In genomic region chr13:74563483-74564330, GRCm38 (mm10) we compare ENCODE assay signal across 8 mouse cellular contexts.
DNase-seq lines count a peak whose midpoint lies in the region; ATAC-seq and TF ChIP-seq lines count a peak whose summit lies in the region.
"Not testable (repeated sequence)": the region's sequence is repeated elsewhere in the genome, so short reads cannot be mapped to it uniquely, and the experiment has no call there.

No protein-coding gene starts in this region.

- not testable (repeated sequence) for H3K27me3 ChIP-seq in hindbrain, embryonic 10.5 days (ENCODE audit: insufficient read depth, poor library complexity, severe bottlenecking); lung, postnatal 0 days (replicated peaks; ENCODE audit: insufficient read depth, low read length)

- H3K4me3 ChIP-seq in hindbrain, embryonic 10.5 days, result peak overlapping the region; percentile 63
- H3K4me3 ChIP-seq in lung, postnatal 0 days (ENCODE audit: low read depth, low read length), result peak overlapping the region; percentile 46

- not testable (repeated sequence) for H3K36me3 ChIP-seq in hindbrain, embryonic 10.5 days; lung, postnatal 0 days (ENCODE audit: insufficient read depth, low read length)

- peak; percentile 100 for ATAC-seq in frontal cortex, adult (ENCODE audit: low TSS enrichment)
- peak; percentile 98 for ATAC-seq in lung, postnatal 0 days

- H3K9ac ChIP-seq in lung, postnatal 0 days (replicated peaks; ENCODE audit: low read depth), result peak overlapping the region; percentile 34

- WGBS in hindbrain, embryonic 10.5 days, result 2% methylated on average over 27 of the region's 27 CpGs
- WGBS in lung, postnatal 0 days, result 2% methylated on average over 27 of the region's 27 CpGs

- not testable (repeated sequence) for TF ChIP-seq EP300 in lung, postnatal 0 days (IDR thresholded peaks at IDR 0.05)

- TF ChIP-seq CTCF in lung, postnatal 0 days (IDR thresholded peaks at IDR 0.05), result not testable (repeated sequence)

- peak; percentile 81 for DNase-seq in MN1 (ENCODE audit: low spot score)
- DNase-seq in cerebellum, adult 9-10 months, result peak; percentile 70
- peak; percentile 81 for DNase-seq in hindbrain, embryonic 10.5 days (ENCODE audit: low spot score)
- DNase-seq in layer of hippocampus, adult 9-11 months, result peak; percentile 87
- DNase-seq in lung, postnatal 0 days (ENCODE audit: low spot score), result peak; percentile 92
- DNase-seq in ovary, postnatal 14 days (ENCODE audit: low spot score), result peak; percentile 59
- DNase-seq in thymus, postnatal 14 days, result peak; percentile 78

- H3K27ac ChIP-seq in hindbrain, embryonic 10.5 days, result peak overlapping the region; percentile 87
- H3K27ac ChIP-seq in lung, postnatal 0 days (ENCODE audit: low read length), result peak overlapping the region; percentile 69

- H3K9me3 ChIP-seq in hindbrain, embryonic 10.5 days; lung, postnatal 0 days (ENCODE audit: low read length): not testable (repeated sequence)

- H3K4me1 ChIP-seq in hindbrain, embryonic 10.5 days (replicated peaks); lung, postnatal 0 days (ENCODE audit: insufficient read depth, low read depth, low read length): not testable (repeated sequence)

- H3K4me2 ChIP-seq in lung, postnatal 0 days (replicated peaks; ENCODE audit: low read depth, low read length), result peak overlapping the region; percentile 57

Comparison
In these comparisons a context has a peak if more than half of its experiments do, and no peak if none do; other contexts are left out.
1. Peak in every context shown above with its lines: DNase-seq, ATAC-seq, H3K4me3 ChIP-seq and H3K27ac ChIP-seq.